Mouse (Mus musculus) kidney, adult 2 months (tissue): ENCODE measurements around the gene Gm38394. TPM values are rescaled to one million over a fixed set of nuclear protein-coding genes. Genes with fewer than 3 reads are reported as not detected.

Source experiments
- DNase-seq: peaks from one replicate; pipeline ENCODE4 v3.0.0; 2021
- H3K27ac ChIP-seq: fragments of 200-500 bp; 2 replicates; pipeline ENCODE4 v1.5.1; 2012; ENCODE audit warnings: low read depth, low read length, control low read depth, inconsistent platforms; ENCODE audit not compliant: insufficient read depth
- H3K27me3 ChIP-seq: fragments of 200-500 bp; replicated peaks from 2 replicates; pipeline ENCODE4 v1.6.1; 2012; ENCODE audit warnings: mild to moderate bottlenecking, moderate library complexity, low read length, inconsistent platforms; ENCODE audit not compliant: control insufficient read depth, insufficient read depth
- H3K36me3 ChIP-seq: fragments of 200-500 bp; 2 replicates; pipeline ENCODE4 v1.6.1; 2012; ENCODE audit warnings: mild to moderate bottlenecking, moderate library complexity, low read length, inconsistent platforms; ENCODE audit not compliant: control insufficient read depth, insufficient read depth
- H3K4me1 ChIP-seq: fragments of 200-500 bp; 2 replicates; pipeline ENCODE4 v1.6.1; 2011; ENCODE audit warnings: low read length; ENCODE audit not compliant: control insufficient read depth, insufficient read depth
- H3K4me3 ChIP-seq: fragments of 200-500 bp; 2 replicates; pipeline ENCODE4 v1.5.1; 2011; ENCODE audit warnings: mild to moderate bottlenecking, low read depth, low read length, control low read depth; ENCODE audit not compliant: insufficient read depth
- CTCF ChIP-seq: fragments of 200-500 bp; conservative IDR thresholded peaks from 2 replicates; pipeline ENCODE4 v1.5.1; 2011; ENCODE audit warnings: low read depth, mild to moderate bottlenecking, control low read depth, low read length, moderate library complexity, mixed read lengths; ENCODE audit not compliant: insufficient read depth, insufficient read length
- POLR2A ChIP-seq: fragments of 200-500 bp; IDR thresholded peaks from one replicate; pipeline ENCODE4 v1.6.1; 2011; ENCODE audit warnings: low read depth, low read length, control low read depth
- WGBS: fragments of 180-500 bp; shearing (Covaris S2); methylation state at CpG from one replicate; pipeline ENCODE4 v1.1.7; 2018; 5-methylcytosine and 5-hydroxymethylcytosine counted together
- polyA plus RNA-seq: library from polyadenylated mRNA; depleted of rRNA; stranded (reverse); fragments of >200 nt; gene quantifications from 2 replicates; pipeline ENCODE4 v1.2.3, GENCODE M21; 2012; rRNA removed

The Gm38394 gene
- polyA plus RNA-seq, 1 experiment: 2.1 TPM

GRCm38 (mm10) chr1:133611436-133611835, 49.7 kb downstream of the Gm38394 start:
- no peak for TF ChIP-seq POLR2A
- TF ChIP-seq CTCF: no peak
- H3K4me3 ChIP-seq: no peak overlapping the region
- no peaks in the 10 kb centered on the region for H3K36me3 ChIP-seq
- peak; percentile 78 for DNase-seq
- no peak overlapping the region for H3K27ac ChIP-seq
- H3K4me1 ChIP-seq: peaks cover 3% of the 10 kb centered on the region; the same call in 1 of the 2 replicates
- 58% methylated on average over 1 of the region's 1 CpGs for WGBS
- H3K27me3 ChIP-seq: no peaks in the 10 kb centered on the region

DNA sequence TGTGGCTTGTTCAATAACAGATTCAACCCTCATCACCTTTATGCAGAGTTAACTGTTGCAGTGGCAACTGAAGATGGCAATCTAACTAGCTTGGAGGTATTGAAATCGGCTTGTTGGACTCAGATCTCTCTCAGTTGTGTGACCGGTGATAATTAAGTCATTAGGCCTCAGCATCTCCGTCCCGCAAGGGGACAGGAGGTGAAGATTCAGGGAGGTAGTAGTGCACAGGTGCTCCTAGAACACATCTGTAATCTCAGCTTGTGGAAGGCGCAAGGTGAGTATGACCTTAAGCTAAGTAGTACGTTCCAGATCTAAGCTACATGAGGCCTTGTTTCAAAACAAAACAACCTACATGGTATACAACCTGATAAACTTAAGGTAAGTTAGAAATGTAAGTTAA, 50.5 kb downstream of the Gm38394 start:
- no peak for DNase-seq
- 42% methylated on average over 6 of the region's 6 CpGs for WGBS
- Histone ChIP-seq H3K4me1 (peaks cover 3% of the 10 kb centered on the region; the same call in 1 of the 2 replicates), H3K4me3 (no peak overlapping the region), H3K36me3 (no peaks in the 10 kb centered on the region; the same call in 1 of the 2 replicates), H3K27ac (no peak overlapping the region), H3K27me3 (no peaks in the 10 kb centered on the region)
- TF ChIP-seq POLR2A (no peak), CTCF (no peak)

- no peaks in the 10 kb centered on the region for H3K27me3 ChIP-seq
- peaks cover 2% of the 10 kb centered on the region for H3K36me3 ChIP-seq
- H3K27ac ChIP-seq: peak within 1 kb of the TSS; percentile 82
- TF ChIP-seq CTCF (peak; percentile 96), POLR2A (no peak)
- peaks cover 3% of the 10 kb centered on the region; the same call in 1 of the 2 replicates for H3K4me1 ChIP-seq
- H3K4me3 ChIP-seq: peak within 1 kb of the TSS; percentile 83
- DNase-seq: peak; percentile 98
- WGBS: under 1% methylated on average over 73 of the region's 73 CpGs
Measured at GRCm38 (mm10) chr1:133609771-133610502, 51.2 kb downstream of the Gm38394 start, which contains the start of gene Snrpe. Snrpe (minus strand) TSS chr1:133610291.

DNA sequence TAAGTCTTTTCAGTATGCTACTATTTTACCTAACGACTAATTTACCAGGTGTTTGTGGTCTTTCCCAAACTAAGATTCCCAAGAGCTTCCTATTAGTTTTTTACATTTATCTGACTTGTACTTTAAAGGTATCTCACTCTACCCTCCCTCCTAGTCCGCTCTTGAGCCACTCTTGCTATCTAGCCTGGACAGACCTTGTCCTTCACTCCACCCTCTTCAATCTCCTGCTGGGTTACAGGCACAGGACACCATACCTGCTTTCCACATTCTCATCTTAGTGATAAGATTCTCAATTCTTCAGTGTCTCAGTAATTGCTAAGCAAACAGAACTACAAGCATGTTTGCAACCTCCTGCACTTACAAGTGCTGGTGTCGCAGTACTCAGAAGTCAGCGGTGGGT, 57.9 kb downstream of the Gm38394 start:
- Histone ChIP-seq H3K36me3 (peaks cover 4% of the 10 kb centered on the region), H3K27ac (no peak overlapping the region), H3K4me1 (no peaks in the 10 kb centered on the region), H3K27me3 (no peaks in the 10 kb centered on the region), H3K4me3 (no peak overlapping the region)
- TF ChIP-seq POLR2A (no peak), CTCF (no peak)
- 97% methylated on average over 4 of the region's 4 CpGs for WGBS
- DNase-seq: no peak

GRCm38 (mm10) chr1:133596298-133597007, 64.7 kb downstream of the Gm38394 start:
- Histone ChIP-seq H3K27me3 (no peaks in the 10 kb centered on the region), H3K4me1 (no peaks in the 10 kb centered on the region), H3K36me3 (no peaks in the 10 kb centered on the region), H3K4me3 (no peak overlapping the region), H3K27ac (no peak overlapping the region)
- DNase-seq: peak; percentile 22
- WGBS: 20% methylated on average over 4 of the region's 4 CpGs
- TF ChIP-seq POLR2A (no peak), CTCF (0 out of 2 replicates have a peak, but pooled peaks have one; percentile 23)

DNA sequence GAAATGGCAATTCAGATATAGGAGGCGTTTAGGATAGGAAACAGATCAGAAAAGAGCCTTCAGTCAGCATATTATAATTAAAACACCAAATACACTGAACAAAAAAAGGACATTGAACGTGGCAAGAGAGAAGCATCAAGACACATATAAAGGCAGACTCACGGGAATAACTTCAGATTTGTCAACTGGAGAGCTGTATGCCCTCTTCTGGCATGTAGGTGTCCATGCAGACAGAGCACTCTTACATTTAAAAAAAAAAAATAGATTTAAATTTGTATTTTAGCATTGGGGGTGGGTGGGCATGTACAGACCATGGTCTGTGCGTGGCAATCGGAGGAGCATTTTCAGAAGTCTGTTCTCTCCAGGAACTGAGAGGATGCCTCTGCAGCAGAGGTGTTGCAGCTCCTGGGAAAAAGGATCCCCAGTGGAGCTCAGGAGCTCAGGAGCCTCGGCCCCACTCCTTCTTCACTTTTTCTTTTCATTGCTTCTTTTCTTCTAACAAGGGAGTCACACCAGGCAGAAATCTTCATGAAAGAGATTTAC, 75.1 kb downstream of the Gm38394 start:
- peak; percentile 18 for DNase-seq

DNA sequence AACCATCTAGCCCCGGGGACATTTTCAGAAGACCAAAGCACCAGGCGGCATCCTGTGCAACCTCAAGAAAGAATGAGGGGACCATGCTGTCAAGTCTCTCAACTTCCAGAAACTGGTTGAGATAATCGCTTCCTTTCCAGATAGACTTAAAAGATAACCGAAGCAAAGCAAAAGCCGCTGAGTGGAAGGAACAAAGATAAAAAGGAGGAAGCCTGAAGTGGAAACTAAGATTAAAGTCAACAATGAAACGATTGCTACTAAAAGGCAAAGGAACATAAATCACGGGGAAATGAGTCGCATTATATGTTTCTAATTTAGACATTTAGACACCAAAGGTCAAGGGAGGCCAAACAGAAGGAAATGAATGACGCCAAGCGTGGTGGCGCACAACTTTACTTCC, 89.8 kb downstream of the Gm38394 start:
- WGBS: 52% methylated on average over 11 of the region's 11 CpGs

More for the DNA sequence above, 75.1 kb downstream of the Gm38394 start:
- Histone ChIP-seq H3K27ac (no peak overlapping the region), H3K4me3 (no peak overlapping the region), H3K36me3 (no peaks in the 10 kb centered on the region), H3K27me3 (no peaks in the 10 kb centered on the region), H3K4me1 (no peaks in the 10 kb centered on the region)
- TF ChIP-seq CTCF: no peak
- 65% methylated on average over 6 of the region's 6 CpGs for WGBS

More for the DNA sequence above, 89.8 kb downstream of the Gm38394 start:
- Histone ChIP-seq H3K4me1 (no peaks in the 10 kb centered on the region), H3K27ac (no peak overlapping the region), H3K36me3 (no peaks in the 10 kb centered on the region), H3K27me3 (no peaks in the 10 kb centered on the region), H3K4me3 (no peak overlapping the region)
- TF ChIP-seq POLR2A (no peak), CTCF (no peak)
- no peak for DNase-seq

Other genes starting within 250 kb of the Gm38394 start
- gene Sox13, start 236.9 kb downstream of the Gm38394 start, polyA plus RNA-seq: 46.7 and 51.2 TPM in 2 replicates
- 29.2 and 48.6 TPM in 2 replicates for gene Snrpe, start 51.0 kb downstream of the Gm38394 start, polyA plus RNA-seq
- gene Zbed6, start 433 bp downstream of the Gm38394 start, polyA plus RNA-seq: 2.2 and 2.5 TPM in 2 replicates
- gene Lax1, start 28.8 kb upstream of the Gm38394 start, polyA plus RNA-seq: 0.34 and 1.8 TPM in 2 replicates
- gene Atp2b4, start 139.7 kb upstream of the Gm38394 start, polyA plus RNA-seq: 4.9 and 6.1 TPM in 2 replicates
- gene Optc, start 246.7 kb upstream of the Gm38394 start, polyA plus RNA-seq: 0.48 and 1.5 TPM in 2 replicates